Mouse (Mus musculus) heart, postnatal 0 days (tissue): ENCODE measurements at regions not wholly inside any gene's neighbourhood (a gene's known extent, or its start where the extent isn't known, plus 50 kb on each side); places are given as distances from the start of the nearest gene placed in this dataset.

Source experiments
- CTCF ChIP-seq: IDR thresholded peaks from 2 replicates; pipeline ENCODE4 v1.5.1; 2016; ENCODE audit warnings: antibody characterized with exemption, control low read depth, low read depth
- EP300 ChIP-seq: IDR thresholded peaks from 2 replicates; pipeline ENCODE4 v1.6.1; 2016; ENCODE audit warnings: antibody characterized with exemption, low read depth

DNA sequence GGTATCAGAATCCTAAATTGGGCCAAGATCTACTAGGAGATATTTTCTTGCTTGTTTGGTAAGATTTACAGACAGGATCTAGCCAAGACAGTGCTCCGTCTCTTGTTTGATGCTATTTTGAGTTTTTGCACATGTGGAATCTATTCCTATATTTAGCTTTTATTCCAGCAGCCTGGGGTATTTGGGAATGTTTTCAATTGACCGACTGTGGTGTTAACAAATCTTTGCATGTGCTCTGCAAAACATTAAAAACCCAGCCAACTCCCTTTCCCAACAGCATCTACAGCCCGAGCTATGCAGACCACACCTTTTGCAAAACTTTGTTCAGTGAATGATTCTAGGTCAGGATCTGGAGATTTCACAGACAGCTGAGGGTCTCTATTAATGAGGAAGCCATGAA, 317.7 kb upstream of the Gm10131 start:
- TF ChIP-seq CTCF (no peak), EP300 (no peak)
